Mouse (Mus musculus): ENCODE results near the gene Fh1. TPM values are rescaled to one million over a fixed set of nuclear protein-coding genes. Genes with fewer than 3 reads are reported as not detected.

Gene Fh1
- polyA plus RNA-seq, 1 experiment: 47.6 TPM

DNA sequence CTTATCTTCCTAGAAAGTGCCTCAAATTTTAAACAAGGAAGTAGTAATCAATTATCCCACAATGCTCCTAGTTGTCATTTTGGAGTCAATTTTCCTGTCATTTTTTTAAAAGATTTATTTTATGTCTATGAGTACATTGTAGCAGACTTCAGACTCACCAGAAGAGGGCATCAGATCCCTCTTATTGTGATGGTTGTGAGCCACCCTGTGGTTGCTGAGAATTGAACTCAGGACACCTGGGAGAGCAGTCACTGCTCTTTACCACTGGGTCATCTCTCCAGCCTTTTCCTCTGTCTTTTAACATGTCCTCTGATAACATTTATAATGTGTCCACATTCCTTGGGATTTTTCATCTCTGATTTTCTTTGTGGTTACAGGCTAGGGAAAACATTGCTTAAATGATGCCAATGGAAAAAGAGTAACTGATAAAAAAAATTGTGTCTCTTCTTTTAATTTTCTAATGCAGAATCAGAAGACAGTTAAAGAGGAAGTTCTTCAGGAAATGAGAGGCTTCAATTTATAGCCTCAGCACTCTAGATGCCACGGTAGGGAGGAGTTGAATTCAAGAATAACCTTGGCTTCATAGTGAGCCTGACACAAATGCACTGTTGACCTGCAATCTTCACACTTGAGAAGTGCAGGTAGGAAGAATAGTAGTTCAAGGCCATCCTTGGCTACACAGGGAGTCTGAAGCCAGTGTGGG lies 706 bp upstream of the Fh1 start:
- no peak for DNase-seq (ENCODE audit: low read depth, low spot score)
- 34% methylated on average over 1 of the region's 1 CpGs for WGBS

- WGBS: 61% methylated on average over 6 of the region's 6 CpGs
- no peak for DNase-seq (ENCODE audit: low read depth, low spot score)
Observed at GRCm38 (mm10) chr1:175623656-175624055, 1.8 kb downstream of the Fh1 start.

DNA sequence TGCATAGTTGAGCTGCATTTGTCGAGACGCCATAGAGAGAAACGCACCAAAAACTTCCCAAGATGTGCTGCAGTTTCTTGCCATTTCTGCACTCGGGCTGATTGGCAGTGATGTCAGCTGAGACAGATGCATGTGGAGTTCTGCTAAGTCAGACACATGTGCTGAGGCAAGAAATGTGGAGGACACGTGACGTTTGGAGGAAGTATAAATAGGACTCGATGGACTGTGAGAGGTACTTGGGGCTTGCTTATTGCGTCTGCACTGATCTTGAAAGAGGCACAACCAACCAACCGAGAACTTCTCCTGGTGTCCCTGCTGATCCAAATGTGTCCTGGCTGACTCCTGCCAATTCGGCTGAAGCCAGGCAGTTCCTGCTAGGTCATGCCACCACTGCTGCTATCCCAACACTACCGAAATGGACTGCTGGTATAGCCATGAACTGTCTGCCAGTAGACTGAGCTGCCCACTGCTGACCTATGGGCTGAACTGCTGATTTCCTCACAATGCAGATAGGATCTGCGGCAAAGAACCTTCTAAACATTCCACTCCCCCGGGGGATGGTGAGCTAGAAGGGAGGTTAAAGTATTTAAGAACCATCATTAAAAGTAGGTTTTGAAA lies 5.5 kb downstream of the Fh1 start, which contains the start of gene Kmo:
Kmo (plus strand) TSS at position 568 of the 618 bp plus-strand sequence.
- DNase-seq (ENCODE audit: low read depth, low spot score): no peak
- 90% methylated on average over 13 of the region's 13 CpGs for WGBS

- 96% methylated on average over 9 of the region's 9 CpGs for WGBS
- no peak for DNase-seq (ENCODE audit: low read depth, low spot score)
Observed at GRCm38 (mm10) chr1:175614992-175615391, 10.4 kb downstream of the Fh1 start.

DNA sequence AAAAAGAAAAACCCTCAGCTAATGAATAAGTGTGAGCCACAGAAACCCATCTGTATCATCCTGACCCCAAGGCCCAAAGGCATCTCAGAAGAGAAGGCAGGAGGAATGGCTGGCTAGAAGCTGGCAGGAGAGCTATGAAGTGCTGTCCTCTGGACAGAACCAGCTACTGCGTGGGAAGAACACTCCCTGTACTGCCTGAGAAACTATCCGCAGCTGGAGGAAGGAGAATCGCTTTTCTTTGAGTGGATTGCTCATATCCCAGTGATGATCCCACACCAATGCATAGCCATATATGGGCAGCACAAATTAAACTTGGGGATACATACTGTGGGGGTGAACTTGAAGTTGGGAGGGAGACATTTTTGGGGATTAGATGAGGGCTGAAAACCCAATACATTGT lies 16.7 kb downstream of the Fh1 start:
- DNase-seq (ENCODE audit: low read depth, low spot score): no peak
- WGBS: 85% methylated on average over 3 of the region's 3 CpGs

GRCm38 (mm10) chr1:175607838-175608585 lies 17.4 kb downstream of the Fh1 start:
- WGBS: 45% methylated on average over 18 of the region's 18 CpGs
- no peak for DNase-seq (ENCODE audit: low read depth, low spot score)

GRCm38 (mm10) chr1:175607308-175607707 lies 18.1 kb downstream of the Fh1 start:
- WGBS: 92% methylated on average over 6 of the region's 6 CpGs
- no peak for DNase-seq (ENCODE audit: low read depth, low spot score)

DNA sequence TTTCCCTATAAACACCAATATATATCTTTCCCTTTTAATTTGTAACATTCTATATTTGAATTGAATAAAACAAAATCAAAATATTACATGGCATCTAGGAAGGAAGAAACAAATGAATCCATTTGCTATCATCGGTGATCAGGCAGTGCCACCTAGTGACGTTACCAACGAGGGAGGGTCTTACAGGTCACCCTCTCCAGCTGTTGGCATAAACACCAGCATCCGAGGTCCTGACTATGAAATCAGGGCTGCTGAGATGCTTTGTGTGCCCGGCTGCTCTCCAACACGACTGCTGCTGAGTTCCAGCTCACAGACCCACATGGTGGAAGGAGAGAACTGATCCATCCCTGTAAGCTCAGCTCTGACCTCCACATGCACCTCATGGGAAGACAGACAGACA lies 22.0 kb downstream of the Fh1 start:
- DNase-seq (ENCODE audit: low read depth, low spot score): no peak
- WGBS: 68% methylated on average over 6 of the region's 6 CpGs

GRCm38 (mm10) chr1:175602231-175602630 lies 23.2 kb downstream of the Fh1 start:
- WGBS: 78% methylated on average over 11 of the region's 11 CpGs

GRCm38 (mm10) chr1:175592832-175593231 lies 32.6 kb downstream of the Fh1 start:
- WGBS: 98% methylated on average over 1 of the region's 1 CpGs
- DNase-seq (ENCODE audit: low read depth, low spot score): no peak

More at GRCm38 (mm10) chr1:175602231-175602630, 23.2 kb downstream of the Fh1 start:
- no peak for DNase-seq (ENCODE audit: low read depth, low spot score)

DNA sequence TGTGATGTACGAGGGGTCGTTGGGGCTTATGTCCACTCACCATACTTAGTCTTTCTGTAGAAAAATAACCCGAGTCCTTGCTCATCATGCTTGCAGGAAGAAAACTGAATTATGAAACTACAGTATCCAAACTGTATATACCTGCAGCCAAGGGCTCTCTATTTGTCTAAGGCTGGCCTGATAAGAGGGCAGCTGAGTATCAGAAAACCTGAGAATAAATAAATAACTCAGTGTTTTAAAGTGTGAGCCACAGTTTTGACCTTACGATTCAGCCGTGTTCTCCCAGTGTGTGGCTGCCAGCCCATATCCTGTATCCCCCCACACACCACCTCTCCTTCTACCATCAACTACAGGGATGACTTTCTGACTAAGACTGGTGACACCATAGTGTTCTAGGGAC lies 38.8 kb downstream of the Fh1 start:
- WGBS: 59% methylated on average over 5 of the region's 5 CpGs
- DNase-seq (ENCODE audit: low read depth, low spot score): no peak

DNA sequence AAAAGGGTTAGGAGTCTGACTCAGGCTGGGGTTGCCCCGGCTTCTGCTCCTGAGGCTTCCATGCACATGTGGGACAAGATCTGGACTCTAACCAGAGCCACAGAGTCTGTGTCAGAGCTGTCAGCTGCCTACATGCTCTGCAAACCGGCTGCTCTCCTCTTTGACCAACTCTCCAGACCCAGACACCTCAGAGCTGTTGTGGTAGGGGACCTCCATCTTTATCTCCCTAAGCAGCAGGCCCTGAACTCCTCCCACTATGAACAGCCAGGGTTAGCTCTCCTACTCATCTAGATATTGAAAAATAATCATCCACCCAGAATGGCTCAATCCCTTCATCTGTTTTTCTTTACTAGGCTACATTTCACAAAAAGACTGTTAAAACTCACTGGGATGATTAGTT lies 40.2 kb downstream of the Fh1 start:
- 84% methylated on average over 2 of the region's 2 CpGs for WGBS
- DNase-seq (ENCODE audit: low read depth, low spot score): no peak

DNA sequence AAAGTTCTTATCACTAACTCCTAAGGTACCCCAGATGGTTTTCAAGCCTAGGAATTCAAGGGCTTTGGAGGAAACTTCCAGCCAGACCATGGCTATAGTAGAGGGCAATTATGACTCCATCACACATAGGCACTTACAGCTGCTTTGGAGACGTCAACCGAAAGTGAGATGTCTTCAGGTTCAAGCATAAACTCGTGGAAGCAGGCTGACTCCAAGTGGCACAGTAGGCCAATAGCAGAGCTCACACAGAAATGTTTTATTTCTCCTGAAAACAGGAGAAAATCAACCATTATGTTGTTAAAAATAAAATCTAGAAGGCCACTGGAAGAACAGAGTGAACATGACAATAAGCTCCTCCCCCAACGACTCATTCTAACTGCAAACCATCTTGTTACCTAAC lies 42.6 kb downstream of the Fh1 start:
- 87% methylated on average over 4 of the region's 4 CpGs for WGBS
- no peak for DNase-seq (ENCODE audit: low read depth, low spot score)

DNA sequence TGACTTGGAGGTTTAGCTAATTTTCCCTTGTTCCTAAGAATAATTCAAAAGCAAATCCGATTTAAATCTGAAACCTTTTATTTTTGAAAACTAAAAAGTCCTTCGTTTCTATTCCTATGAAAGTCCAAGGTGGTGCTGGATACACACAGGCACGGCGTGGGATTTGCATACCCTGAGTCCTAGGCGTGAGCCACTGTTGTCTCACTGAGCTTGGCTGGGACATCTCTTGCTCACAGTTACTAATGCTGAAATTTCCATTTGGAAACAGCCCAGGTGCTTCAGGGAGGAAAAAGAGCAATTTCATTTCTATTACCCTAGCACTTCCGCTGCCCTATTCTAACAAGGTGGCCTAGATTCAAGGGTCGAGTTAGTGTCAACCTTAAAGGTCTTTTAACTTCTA lies 45.1 kb downstream of the Fh1 start:
- no peak for DNase-seq (ENCODE audit: low read depth, low spot score)
- WGBS: 94% methylated on average over 7 of the region's 7 CpGs

DNA sequence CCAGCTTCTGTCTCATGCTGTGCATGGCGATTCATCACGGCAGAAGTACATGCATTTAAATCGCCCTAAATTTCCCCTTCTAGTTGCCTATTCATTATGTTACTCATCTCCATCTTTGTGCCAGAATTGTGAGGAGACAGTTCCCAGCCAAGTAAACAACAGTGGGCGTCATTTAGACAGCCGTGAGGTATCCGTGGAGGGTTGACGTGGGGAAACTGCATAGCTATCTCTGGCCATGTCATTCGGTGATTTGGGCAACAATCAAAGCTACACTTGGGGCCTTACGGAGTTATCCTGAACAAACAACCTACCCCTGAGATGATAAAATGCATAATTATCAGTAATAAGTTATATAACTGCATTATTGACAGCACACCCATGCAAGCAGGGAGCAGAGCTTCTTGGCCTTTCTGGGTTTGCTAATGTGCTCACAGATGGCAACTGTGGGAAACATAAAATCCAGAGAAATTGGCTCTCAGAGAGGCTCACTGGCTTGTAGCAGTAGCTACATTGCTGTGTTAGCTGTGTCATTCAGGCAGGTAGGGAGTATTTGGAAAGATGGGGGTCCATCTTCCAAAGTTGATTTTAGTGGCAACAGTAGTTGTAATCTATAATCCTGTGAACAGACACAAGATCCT lies 45.7 kb downstream of the Fh1 start:
- 82% methylated on average over 9 of the region's 9 CpGs for WGBS
- DNase-seq (ENCODE audit: low read depth, low spot score): no peak

DNA sequence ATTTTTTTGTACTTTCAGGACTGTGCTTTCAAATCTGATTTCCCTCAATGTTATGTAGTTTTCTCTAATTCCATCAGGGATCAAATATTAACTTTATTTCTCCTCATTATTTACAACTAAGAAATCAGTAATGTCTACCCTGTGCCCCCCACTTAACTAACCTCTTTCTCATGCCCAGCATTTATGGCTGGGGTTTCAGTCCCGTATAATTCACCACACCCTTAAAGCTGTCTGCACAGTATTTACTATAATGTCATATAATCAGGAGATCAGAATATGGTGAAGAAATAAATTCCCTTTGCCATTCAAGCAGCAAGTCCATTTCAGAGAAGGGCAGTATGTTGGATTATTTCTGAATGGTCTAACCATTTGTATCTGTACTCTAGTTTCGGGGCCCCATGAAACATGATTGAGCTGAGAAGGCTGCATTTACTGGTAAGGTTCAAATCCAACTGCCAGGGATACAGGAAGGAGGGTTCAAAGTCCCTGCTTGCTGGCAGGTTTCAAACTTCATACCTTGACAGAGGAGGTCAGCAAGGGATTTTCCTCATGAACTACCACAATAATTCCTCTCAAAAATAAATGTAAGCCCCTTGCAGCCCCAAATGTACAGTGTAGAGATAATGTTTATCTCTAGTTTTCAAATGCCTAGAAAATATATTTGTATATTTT lies 46.9 kb downstream of the Fh1 start:
- 27% methylated on average over 2 of the region's 2 CpGs for whole genome bisulfite sequencing
- DNase-seq (ENCODE audit: low read depth, low spot score): no peak

- WGBS: 85% methylated on average over 2 of the region's 2 CpGs
- DNase-seq (ENCODE audit: low read depth, low spot score): no peak
Observed at GRCm38 (mm10) chr1:175574129-175574528, 51.3 kb downstream of the Fh1 start.

- 82% methylated on average over 6 of the region's 6 CpGs for WGBS
- no peak for DNase-seq (ENCODE audit: low read depth, low spot score)
Observed at GRCm38 (mm10) chr1:175565579-175566103, 59.8 kb downstream of the Fh1 start.

- no peak for DNase-seq (ENCODE audit: low read depth, low spot score)
Observed at GRCm38 (mm10) chr1:175564321-175564720, 61.1 kb downstream of the Fh1 start.

DNA sequence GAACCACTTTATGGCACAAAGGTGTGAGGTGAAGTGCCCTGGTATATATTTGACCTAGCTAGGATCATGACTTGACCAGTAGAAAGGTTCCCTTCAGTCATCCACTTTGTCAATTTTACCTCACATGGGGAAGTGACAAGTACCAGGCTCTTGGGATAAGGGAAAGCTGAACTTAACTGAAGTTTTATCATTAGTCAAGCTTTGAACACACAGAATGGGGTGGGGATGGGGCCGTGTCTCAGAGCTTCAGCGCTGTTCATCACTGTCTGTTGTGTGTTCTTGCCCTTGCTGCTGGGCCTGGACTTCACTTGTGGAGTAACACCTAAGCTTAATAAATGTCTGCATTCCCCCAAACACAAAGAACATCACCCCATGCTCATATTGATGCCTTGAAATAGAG lies 63.1 kb downstream of the Fh1 start:
- DNase-seq (ENCODE audit: low read depth, low spot score): no peak
- 79% methylated on average over 2 of the region's 2 CpGs for WGBS

More at GRCm38 (mm10) chr1:175564321-175564720, 61.1 kb downstream of the Fh1 start:
- WGBS: 73% methylated on average over 4 of the region's 4 CpGs
